Mouse (Mus musculus): ENCODE data around the gene Phpt1.

Phpt1 gene

DNA sequence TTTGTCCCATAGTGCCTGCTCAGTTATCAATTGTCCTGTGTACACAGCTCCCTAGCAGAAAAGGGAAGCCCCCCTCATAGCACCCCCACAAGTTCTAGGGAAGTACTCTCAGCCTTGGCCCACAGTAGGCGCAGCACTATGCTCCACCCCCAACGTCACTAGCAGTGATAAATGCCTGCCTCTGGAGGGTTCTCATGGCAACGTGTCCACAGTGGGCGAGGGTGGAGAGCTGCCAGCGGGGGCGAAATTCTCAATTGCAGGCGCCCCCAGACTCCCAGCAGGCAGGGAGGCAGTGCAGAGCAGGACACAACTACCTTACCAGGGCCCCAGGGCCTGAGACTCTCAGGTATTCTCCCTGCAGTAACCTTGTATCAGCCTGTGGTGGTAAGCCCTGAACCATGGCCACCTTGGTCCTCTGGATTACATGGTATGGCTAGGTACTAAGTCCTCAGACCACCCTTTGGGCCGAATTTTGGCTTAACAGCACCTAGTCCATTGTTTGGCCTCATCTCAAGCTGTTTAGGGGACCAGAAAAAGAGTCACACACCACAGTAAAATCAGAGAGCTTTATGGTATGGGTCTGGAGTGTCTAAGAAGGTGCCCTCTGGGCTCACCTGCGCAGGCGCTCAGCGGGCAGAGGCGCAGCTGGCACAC, 7.6 kb upstream of the Phpt1 start:
- no peak for DNase-seq (ENCODE audit: low spot score)

DNA sequence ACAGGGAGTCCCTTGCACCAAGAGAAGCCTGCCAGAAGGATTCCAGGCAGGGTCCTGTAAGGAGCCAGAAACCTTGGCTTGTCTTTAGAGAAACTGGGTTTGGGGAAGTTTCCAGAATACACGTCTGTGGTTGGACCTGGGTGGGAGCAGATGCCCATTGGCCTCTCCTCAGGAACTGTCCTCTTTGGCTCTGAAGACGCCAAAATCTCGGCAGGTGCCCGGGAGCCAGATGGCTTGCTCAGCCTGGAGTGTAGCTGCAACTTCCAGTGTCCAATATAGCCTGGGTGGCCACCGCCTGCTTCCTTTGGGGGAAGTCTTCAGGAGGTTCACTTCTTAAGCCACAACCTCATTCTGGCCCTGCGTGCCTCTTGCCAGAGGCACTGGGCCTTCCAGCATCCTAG, 6.9 kb upstream of the Phpt1 start:
- DNase-seq (ENCODE audit: low spot score) = no peak

DNA sequence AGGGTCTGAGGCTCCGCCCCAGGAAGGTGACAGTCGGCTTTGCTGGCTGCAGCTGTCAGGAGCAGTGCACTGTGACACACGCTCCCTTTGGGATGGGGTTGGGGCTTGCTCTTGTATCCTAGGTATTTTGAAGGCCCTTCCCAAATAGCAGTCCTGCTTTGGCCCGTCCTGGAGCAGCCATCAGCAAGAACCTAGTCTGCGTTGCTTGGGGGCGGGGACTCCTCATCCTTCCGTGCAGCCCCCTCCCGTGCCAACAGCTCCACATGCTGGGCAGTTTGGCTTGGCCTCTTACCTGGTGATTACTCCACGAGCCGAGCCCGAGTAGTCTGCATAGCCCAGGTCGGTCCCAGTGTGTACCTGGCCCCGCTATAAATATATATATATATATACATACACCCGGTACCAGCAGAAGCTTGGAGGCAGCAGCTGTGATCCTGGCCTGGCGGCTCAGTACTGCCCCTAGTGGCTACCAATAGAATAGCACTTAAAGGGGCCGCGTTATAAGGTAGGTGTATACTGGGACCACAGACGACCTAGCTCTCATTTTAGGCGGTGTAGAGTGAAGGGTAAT, 6.4 kb upstream of the Phpt1 start, which contains the start of gene Ajm1:
TSS of gene Ajm1 (minus strand) at position 464 of the 571 bp plus-strand sequence.
- no peak for DNase-seq (ENCODE audit: low spot score)

DNA sequence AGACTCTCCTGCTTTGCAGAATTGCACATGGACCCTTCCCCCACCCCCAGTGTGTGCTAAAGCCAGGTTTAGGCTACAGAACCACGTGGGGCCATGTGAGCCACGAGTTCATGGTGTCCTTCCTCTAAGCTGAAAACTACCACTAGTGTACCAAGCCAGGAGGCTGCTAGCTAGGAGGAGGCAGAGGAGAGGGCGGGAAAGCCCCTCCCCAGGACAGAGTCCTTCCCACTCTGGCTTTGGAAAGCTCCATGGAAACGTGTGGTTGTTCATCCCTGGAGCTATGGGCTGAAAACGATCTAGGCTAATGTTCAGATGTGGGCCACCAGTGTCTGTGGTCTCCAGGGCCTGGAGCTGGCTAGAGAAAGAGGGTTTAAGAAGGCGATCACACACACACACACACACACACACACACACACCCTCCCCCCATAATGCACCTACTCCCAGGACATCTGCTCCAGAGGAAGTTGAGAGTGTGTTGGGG, 5.6 kb upstream of the Phpt1 start:
- DNase-seq (ENCODE audit: low spot score) = no peak

DNA sequence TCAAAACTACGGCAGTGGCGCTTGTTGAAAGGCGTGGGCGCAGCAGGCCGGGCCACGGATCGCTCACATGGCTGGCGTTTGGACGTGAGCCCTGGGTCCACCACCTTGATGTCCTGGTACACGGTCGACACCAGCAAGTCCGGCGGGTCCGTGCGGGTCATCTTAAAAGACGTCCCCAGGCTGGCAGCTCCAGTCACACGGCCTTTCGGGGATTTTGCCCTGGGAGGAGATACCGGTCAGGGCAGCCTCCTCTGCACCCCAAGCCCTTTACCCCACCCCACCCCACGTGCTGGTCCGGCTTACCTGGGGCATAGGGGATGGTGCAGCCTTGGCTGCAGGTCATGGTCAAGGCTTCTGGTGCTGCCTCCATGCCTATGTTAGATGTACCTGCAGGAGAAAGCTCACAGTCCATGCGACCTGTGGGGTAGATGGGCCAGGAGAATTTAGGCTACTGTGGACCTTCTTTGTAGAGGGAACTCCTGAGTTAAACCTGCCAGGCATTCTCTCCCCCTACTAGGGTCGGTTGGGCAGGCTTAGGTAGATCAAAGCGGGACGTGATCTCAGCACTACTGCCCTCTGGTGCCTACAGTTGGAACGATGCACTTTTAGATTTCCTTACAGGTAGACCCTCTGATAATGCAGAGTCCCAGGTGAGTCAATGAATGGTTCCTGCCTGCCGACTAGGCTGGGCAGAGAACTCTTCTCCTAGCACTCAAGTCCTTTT, 4.9 kb upstream of the Phpt1 start:
- DNase-seq (ENCODE audit: low spot score) = no peak

DNA sequence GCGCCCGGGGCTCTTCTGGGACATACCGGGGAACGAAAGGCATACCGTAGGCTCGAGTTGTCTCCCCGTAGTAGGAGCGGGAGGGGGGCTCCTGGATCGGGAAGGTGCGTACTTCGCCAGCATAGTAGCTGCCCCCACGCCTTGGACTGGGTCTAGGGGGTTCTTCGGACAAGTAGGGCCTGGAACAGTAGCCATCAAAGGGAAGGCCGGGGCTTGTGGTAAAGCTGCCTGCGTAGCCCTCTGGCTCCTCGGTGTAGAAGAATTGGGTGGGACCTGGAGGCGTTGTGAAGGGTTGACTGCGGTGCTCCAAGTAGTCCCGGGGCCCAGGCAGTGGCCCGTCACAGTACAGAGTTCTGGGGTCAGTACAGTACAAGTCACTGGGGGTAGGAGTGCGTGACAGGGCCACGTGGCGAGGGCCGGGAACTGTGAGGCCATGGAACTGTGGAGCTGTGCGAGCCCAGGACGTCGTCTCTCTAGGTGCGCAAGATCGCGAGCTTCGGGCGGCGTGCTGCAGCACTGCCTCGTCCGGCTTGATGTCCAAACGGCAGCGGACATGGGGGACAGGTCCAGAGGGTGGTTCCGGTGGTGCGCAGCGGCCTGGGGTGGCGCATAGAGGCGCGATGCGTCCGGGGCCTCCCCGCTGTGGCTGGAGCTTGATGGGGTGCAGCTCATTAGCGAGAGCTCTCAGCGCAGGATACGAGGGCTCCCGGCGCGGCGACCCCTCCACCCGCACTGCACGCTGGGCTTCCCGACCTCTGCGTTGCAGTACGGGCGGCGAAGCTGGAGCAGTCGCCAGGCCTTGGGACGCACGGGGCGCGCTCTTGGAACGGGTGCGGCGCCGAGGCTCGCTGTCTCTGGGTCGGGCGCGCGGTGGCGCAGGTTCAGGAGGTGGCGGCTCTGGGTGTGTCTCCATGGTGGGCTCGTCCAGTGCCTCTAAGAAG, 4.0 kb upstream of the Phpt1 start:
- DNase-seq (ENCODE audit: low spot score) = no peak

DNA sequence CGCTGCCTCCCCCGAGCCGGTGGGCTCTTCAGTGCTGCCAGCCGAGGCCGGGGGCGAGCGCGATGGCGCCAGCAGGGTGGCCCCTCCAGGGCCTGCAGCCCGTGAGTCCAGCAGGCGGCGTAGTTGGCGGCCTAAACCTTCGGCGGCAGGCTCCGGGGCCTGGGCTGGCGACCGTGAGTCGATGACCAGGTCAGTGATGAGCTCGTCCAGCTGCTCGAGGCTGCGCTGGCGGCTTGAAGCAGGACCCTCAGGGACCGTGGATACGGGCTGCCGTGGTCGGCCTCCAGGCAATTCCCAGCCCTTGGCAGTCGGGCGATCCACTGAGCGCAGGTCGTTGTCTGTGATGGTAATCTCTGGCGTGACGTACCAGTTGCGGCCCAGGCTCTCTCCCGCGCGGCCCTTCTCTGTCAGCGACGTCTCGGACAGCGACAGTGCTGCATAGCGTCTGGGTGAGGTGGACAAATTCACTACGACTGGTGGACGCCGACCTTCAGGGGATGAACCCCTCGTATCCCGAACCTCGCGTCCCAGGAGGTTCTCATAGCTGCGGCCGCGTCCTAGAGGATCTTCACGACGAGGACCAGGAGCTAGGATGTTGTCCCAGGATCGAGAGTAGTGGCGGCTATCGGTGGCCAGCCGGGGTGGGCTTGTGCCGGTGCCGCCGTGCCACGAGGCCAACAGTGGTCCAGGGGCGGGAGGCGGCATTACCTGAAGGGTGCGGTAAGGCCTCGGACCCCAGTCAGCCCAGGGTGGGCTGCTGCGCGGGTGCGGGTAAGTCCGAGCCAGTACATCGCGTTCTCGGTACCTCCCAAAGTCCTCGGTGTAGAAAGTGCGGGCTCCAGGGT, 3.1 kb upstream of the Phpt1 start:
- DNase-seq (ENCODE audit: low spot score) = no peak

DNA sequence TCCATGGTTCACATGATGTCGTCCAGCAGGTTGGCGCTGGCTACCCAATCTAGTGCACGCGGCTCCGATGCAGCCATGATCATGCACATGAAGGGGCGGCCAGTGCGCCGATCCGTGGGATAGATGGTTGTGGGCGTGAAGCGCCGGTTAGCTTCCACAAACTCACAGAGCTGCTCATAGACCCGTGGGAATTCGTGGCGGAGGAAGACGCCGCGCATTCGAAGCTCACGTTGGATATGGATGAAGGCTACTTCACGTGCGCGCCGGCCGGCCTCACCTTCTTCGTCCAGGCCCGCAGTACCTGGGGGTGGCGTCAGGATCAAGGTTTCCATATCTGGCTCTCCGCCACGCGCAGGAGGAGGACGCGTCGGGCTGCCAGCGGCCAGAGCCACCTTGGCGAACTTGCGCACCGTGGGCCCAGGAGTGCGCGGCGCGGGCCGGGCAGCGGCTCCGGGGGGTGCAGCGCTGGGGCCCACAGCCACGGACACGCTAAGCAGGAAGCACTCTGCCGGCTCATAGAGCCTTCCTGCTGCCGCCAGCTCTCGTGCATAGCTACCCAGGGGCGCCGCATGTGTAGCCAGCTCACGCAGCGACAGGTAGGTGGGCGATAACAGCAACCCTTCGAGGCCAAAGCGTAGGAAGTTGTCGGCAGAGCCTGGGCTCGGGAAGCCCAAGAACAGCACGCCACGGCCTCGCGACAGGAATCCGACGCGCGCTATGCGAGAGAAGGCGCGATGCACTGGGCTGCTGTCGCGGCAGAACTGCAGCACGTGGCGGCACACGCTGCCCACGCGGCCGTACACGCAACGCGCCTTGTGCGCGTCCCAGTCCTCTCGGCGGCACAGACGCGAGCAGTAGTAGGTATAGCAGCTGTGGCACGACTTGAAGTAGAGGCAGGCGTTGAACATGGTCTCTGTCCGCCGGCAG, 2.2 kb upstream of the Phpt1 start:
- DNase-seq (ENCODE audit: low spot score) = no peak

DNA sequence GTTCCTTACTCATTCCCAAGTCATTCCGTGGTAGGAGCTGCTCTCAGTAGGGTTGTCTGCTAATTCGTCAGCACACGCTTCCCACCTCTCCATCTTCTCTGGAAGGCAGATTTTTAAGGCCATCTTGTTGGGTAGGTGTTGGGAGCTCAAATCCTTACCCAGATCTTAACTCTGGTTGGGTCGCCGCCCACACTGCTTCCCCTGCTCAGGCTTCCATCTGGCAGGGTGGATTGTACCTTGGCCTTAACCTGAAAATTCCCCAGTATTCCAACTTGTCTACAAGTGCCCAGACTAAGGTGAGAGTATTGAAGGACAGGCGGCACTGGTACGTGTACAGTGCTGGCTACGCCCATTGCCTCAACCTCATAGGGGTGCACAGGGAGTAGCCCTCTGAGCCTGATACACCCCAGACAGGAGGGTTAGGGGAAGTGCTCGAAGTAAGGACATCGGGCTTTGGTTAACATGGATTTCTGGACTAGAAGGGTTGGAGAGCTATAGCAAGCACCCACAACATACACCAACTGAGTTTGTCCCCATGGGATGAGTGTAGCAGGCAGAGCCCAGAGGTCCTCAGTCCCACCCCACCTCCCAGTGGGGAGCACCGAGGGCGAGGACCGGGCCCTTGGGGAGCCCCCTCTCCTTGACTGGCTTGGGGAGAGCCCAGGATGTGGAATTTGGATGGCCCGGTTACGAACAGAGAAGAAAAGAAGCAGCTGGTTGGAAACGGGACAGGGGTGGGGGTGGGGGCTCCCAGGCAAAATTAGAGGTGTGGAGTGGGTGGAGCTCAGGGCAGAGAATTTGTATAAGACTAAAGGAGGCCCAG, 1.2 kb upstream of the Phpt1 start:
- DNase-seq (ENCODE audit: low spot score) = no peak

DNA sequence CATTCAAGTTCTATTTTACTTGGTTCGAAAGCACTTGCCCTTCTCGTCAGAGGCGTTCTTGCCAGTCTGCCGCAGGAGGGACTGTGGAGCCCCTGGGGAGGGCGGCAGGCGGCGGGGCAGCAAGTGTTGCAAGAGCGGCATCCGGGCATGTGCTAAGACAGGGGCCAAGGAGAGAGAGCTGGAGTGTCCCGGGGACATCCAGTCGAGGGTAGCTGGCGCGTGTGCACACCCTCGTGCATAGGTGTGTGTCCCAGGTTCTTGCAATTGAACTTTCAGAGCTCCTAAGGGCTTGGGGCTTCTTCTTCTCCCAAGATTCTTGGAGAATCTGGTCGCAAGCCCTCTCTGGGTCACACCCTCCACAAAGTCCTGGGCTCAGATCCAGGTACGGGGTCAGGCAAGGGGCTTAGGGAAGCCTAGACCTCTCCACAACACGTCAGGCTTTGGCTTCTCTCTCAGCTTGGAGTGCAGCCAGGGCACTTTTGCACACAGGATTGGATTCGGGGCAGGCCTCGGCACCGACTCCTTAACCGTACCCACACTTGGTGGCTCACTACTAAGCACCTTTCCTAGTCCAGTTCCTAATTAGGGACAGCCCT, 506 bp upstream of the Phpt1 start:
- no peak for DNase-seq (ENCODE audit: low spot score)

DNA sequence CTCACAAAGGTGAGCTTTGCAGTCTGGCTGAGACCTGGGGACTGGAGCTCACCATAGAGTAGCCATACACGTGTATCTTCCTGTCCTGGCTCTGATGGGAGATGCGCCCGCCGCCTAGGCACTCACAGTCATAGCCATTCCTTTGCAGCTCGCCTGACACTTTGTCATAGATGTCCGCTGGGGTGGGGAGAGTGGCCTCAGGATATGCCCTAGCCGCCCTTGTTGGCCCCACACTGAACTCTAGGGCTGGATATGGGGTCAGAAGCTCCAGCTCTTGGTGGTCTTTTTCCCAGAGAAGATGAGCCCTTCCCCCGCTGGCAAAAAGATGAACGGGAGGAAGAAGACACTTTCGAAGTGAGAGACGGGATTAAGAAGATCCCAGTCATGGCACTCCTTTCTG, 888 bp downstream of the Phpt1 start:
- DNase-seq (ENCODE audit: low spot score) = no peak

DNA sequence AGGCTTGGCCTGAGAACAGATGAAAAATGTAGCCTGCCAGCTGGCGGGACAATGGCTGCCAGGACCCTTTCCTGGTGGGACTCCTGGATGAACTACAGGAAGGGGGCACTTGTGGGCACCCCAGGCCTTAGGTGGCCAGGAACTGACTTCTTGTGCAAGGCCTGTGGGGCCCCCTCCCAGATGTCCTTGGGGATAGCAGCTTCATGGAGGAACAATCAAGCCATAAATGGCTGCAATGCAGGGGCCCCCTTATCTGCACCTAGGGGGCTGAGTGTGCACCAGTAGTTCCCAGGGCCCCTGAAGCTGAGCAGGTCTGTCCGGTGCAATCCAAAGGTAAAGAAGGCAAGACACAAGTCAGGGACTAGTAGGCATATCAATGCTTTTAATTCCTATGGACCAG, 2.0 kb downstream of the Phpt1 start:
- no peak for DNase-seq (ENCODE audit: low spot score)

DNA sequence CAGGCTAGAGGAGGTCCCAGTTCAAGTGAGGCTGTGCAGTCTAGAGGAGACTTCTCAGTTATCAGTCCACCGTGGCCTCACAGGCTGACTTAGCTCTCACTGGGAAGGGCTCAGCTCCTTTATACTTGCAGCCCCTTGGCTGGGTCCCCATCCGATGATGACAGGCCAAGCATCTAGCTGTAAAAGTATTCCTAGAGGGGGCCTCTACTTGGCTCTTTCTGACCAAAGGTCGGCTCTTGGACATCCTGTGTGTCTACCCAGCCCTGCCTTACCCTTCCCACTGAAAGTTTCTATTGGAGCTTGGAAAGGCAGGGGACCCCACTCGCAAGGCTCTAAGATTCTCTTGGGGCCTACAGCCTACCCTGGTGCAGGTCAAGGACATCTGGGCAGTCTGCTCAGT, 3.8 kb downstream of the Phpt1 start:
- no peak for DNase-seq (ENCODE audit: low spot score)

DNA sequence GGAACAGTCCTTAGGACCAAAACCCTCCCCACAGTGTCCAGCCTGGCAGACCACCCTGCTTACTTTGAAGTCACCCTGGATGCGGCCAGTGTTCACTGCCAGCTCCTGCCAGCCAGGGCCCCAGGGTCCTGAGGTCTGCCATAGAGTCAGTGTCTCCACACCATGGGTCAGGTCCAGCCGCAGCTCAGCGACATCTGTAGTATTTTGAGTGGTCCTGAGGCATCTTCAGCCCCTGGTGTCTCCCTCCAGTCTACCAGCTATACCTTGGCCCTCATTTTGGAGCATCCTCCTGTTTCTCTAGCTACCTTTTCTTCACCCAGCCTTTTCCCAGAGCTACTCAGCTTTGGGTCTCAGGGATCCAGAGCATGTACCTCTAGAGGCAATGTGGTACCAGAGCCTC, 5.7 kb downstream of the Phpt1 start:
- DNase-seq (ENCODE audit: low spot score) = no peak

DNA sequence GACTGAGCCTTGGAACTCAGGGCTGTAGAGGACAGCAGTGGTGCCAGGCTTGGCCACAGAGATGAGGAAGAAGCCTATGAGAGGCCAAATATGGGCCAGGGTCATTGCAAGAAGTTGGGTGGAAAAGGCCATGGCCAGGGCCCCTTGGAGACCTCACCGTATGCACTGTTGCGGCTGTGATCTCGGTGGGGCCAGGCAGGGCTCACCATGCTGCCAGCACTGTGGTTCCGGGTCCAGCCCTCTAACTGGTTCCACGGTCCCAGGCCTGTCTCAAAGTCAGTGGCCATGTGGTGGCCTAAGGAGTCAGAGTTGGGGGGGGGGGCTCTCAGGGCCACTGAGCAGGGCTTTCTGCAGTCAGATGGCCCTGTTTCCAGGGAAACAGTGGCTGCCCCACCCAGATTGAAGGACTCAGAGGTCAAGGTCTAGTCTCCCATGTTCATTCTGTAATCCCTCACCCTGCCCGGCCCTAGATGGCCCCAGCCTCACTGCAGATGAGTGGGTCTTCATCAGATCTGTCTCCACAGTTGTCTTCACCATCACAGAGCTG, 6.5 kb downstream of the Phpt1 start:
- no peak for DNase-seq (ENCODE audit: low spot score)

DNA sequence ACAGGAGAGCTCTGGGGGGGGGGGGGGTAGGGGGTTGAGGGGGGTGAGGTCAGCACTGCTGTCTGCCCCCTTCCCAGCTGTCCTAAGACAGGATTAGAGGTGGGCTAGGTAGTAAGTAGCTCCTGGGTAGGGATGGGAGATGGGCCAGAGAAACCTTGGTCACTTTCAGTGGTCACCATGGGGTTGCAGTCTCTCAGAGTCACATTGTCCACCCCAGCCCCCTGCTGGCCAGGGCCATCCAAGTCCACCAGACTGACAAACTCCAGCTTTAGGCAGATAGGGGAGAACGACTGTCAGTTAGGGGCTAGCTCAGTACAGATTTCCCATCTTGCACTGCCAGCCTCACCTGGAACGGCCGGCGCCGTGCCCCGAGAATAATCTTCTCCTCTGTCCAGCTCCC, 8.5 kb downstream of the Phpt1 start:
- DNase-seq (ENCODE audit: low spot score) = no peak

DNA sequence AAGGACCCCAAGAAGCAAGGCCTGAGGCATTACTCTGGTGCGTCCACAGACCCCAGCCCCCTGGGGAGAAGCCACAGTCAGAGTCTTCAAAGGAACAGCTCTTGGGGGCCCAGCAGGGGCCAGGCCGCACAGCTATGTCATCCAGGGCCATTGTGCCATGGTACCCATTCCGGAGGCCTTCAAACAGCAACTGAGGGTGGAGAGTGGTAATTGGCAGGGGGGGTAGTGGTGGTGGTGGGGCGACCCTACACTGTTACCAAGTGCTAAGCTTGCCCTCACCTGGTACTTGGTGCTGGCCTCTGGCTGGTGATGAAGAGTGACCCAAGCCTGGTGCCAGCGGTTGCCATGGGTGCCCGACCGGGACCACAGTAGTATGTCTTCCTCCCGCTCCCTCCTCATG, 9.3 kb downstream of the Phpt1 start:
- no peak for DNase-seq (ENCODE audit: low spot score)

DNA sequence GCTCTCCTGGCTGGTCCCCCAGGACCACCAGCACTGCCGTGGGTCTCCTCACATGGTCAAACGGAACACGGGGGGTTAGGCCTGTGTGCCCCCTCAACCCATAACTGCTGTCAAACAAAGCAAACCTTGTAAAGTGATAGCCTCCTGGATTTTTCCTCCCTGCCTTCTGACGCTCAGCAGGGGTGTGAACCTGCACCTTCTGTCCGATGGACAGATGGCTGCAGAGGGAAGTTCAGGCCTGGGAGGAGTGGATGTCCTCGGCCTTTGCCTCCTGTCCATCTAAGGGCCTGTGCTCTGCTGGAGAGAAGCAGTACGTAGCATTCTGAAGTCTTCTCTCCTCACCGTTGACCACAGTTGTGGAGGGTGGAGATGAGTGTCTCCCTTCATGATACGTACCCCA, 13.1 kb downstream of the Phpt1 start:
- DNase-seq (ENCODE audit: low spot score) = no peak

DNA sequence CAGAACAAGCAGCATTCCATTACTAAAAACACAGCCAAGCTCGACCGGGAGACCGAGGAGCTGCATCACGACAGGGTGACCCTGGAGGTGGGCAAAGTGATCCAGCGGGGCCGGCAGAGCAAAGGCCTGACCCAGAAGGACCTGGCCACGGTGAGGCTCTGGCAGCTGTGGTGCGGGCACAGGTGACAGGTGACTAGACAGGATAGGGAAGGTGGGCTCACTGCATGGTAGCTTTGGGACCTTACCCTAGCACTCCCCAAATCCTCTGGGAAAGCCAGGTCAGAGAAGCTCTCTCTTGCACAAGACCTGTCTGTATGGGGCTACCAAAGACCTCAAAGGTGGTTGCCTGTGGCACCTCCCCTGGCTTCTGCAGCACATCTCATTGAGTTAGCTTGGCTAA, 14.5 kb downstream of the Phpt1 start:
- no peak for DNase-seq (ENCODE audit: low spot score)
